Mouse (Mus musculus): ENCODE measurements around the gene Sfmbt1.

Sfmbt1 gene

DNA sequence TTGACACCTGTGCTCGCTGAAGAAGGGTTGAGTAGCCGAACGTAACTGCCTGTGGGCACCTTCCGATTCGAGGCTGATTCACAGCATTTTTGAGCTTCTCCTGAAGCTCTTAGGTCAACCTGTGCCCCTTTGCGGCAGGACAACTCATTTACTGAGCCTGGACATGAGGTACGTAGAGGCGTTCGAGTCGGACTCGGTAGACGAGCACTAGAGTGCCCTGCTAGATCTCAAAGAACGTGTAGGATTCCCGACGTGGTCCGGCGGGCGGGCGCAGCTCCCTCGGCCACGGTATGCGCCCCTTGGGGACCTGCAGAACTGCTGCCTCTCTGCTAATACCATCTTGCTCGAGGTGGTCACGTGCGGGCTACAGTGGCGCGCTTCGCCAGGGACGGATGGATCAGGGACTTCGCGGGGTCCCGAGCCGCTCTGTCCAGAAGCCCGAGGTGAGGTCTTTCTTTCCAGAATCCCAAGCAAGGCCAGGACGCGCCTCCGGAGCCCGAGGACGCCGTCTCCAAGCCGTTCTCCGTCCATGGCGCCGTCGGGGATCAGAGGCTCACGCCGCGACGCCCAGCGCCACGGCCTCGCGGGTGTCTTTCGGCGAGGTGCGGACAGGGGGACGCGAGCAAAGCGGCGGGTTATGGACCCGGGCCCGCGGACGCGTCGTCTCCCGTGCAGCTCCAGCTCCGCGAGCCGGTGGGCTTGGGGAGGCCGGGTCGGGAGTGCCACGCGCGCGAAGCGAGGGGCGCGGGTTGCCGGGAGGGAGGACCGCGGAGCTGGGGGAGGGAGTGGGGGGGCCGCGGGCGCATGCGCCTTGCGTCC is at the start of gene Sfmbt1:
Sfmbt1 (plus strand) TSS at position 51 of the 819 bp plus-strand sequence.
- no peak for DNase-seq (ENCODE audit: low spot score)

DNA sequence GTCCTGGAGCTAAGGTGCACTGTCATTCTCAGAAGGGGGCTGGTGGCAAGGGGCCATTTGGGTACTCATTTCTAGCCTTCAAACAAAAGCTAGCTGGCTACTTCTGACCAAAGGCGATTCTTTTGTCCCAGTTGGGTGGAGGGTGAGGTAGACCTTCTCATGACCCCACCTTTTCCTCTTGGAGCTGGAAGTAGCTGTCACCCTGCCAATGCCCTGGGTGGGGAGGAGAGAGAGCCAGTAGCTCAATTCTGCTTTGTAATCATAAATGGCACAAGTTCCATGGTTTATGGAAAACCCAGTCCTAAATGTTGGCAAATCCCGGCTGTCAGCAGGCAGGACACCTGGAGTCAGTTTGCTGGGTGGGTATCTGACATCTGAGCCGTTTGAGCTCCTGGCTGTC is 48.6 kb upstream of the Sfmbt1 start:
- no peak for DNase-seq (ENCODE audit: low spot score)

DNA sequence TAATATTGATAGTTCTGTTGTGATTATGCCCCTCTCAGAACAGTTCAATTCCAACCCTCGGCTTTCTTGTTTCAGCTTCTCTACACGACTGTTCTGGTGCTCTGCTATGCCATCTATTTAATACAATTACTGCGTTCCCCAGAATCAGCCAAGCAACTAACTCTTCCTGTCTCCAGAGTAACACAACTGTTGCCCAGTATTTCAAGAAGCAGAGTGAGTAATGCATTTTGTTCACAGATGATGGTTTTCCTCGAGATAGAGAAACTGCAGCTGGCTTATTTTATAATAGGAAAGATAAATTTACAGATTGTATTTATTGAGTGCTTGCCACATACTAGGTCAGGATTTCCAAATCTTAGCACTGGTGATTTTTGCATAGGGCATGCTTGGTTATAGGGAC is 48.0 kb upstream of the Sfmbt1 start:
- no peak for DNase-seq (ENCODE audit: low spot score)

DNA sequence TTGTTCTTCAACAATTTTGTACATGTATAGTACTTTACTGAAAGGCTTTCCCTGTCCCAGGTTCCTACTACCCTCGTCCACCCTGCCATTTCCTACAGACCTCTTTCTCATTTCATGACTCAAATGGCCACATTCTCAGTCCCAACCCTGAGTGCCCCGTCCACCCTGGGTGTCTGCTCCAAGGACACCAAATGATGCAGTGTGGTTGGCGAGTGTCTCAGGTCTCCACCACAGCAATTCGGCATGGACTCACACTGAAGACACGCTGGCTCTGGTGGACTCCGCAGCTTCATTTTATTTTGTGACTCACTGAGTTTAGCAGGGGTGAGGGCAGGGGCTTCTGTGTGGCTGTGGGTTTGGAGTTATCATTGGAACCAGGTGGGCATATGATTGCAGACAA is 44.5 kb upstream of the Sfmbt1 start:
- no peak for DNase-seq (ENCODE audit: low spot score)

DNA sequence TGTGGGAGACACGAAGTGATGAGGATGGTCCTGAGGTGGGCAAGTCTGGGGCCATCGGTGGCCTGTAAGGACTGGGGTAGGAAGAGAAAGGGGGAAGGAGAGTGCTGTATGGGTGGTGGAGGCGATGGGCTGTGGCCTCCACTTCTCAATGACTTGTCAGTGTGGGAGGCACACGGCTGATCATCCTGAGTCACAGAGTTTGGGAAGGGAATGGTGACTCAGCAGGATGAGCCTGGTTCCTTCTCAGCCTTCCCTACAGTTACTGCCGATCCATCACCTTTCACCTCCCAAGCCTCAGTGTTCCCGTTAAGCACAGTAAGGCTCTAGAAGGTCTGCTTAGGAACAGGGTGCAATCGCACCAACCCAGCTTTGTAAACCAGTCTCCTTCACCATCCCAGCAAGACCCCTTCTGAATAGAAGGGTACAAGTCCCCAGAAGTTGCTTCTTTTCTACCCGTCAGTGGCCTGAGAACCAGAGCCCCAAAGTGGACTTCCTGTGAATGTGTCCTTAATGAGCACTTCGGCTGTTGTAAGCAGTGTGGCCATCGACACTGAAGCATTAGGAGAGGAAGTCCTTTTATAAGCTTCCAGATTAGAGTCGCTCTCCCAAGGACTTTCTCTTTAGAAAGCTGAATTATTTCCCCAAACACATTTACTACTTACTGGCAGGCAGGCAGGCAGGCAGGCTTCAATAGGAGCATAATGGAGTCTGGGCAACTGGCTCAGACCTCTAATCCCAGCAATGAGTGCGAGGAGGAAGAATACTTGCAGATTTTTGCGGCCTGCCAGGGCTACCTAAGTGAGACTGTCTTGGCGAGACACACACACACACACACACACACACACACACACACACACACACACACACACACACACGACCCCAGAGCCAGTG is 43.3 kb upstream of the Sfmbt1 start:
- DNase-seq (ENCODE audit: low spot score) = peak; percentile 24

DNA sequence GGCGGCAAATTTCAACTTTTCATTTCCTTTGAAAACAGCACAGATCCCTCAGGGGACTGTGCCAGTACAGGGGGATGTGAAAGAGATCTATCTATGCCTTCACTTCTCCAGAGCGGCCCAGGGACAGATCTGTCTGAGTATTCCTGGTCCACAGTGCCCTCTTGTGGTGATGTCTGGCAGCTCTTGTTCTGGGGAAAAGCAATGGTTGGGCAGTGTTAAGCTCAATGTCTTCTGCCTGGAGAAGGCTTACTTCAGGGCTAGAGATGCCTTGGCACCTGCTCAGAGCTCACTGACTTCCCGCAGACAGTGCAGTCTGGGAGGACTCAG is 42.7 kb upstream of the Sfmbt1 start:
- DNase-seq (ENCODE audit: low spot score) = peak; percentile 88

DNA sequence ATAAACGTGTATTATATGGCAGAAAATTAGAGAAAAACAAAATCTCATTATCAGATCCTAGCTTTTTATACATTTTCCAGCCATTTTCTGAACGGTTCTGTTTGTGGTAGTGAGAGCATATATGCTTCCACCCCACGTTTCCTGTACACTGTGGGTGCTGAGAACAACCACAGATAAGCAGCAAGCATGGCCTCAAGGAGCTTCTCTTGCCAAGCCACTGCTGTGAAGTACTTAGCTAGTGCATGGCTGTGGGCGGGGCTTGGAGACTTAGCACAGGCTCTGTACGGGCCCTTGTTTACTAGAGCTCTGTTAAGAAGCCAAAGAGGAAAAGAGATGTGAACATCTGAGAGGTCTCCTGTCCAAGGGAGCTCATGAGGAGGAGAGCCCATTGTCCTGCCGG is 39.7 kb upstream of the Sfmbt1 start:
- no peak for DNase-seq (ENCODE audit: low spot score)

DNA sequence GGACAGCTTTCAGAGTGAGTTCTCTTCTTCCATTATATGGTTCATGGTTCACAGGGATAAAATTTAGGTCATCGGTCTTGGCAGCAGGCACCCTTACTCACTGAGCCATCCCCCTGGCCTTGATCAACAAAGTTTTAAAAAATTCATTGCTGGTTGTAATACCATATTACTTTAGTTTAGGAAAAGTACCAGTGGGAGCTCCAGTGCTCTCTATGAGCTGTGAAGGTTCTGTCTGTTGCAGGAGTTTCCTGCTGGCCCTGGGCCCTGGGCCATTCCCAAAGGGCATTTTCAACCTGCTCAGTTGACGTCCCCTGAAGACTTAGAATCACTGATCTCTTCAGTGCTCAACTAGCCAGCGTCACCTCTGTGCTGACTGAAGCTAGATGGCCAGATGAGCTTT is 32.5 kb upstream of the Sfmbt1 start:
- DNase-seq (ENCODE audit: low spot score) = peak; percentile 22

DNA sequence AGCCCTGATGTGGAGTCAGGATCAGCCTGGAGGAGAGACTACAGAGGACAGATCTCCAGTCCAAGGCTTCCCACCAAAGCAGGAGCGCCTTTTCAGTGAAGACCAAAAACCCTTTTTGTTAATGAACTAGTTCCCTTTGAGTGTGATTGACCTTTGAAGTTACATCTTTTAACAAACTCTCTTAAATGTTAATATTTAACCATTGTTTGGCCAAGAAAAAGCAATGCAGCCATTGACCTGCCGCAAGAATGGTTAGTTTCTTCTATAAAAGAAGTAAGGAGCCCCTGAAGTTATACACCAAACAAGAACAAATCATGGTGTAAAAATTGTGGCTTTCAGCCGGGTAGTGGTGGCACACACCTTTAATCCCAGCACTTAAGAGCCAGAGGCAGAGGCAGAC is 24.0 kb upstream of the Sfmbt1 start:
- DNase-seq (ENCODE audit: low spot score) = no peak

DNA sequence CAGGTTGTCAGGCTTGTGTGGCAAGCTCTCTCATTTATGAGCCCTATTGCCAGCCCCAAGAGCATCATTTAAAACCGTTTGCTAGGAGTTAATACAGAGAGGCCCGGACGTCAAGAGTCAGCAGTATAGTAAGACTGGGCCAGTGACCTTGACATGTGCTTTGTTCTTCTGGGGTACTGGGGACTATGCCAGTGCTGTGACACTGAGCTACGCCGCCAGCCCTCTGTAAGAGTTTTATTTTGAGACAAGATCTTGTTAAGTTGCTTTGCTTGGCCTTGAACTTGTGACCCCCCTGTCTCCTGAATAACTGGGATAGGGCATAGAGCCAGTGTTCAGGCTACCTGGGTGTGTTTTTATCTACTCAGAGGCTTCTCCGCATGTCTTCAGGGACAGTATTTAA is 22.2 kb upstream of the Sfmbt1 start:
- DNase-seq (ENCODE audit: low spot score) = no peak

DNA sequence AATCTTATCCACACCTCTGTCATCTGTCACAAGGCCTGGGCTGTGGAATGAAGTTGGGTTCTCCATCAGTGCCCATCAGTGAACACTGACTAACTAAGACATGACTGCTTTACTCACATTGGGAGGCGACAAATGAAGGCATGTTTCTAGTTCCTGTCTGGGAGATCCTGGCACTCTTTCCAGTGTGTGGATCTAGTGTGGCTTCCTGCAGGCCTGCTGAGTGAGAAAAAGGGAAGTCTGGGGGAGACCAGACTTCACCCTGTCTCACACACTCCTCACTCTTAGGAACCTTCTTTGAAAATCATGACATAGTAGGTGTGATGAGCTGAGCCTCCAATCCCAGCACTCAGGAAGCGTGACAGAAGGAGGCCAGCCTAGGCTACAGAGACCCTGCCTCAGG is 19.9 kb upstream of the Sfmbt1 start:
- DNase-seq (ENCODE audit: low spot score) = peak; percentile 15

DNA sequence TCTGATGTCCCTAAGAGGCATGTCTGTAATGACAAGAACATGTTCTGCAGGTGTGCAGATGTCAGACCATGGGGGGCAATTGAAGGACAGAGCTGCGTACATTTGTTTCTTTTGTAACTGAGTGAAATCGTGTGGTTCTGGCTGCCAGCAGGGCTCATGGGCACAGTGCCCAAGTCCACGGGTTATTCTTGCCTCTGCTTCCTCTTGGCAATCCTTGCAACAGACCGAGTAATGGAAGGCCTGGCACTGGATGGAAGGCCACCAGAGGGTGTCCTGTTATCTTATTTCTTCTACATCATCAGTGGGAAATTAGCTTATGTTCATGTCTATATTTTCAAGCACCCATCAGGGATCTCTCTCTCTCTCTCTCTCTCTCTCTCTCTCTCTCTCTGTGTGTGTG is 19.0 kb upstream of the Sfmbt1 start:
- DNase-seq (ENCODE audit: low spot score) = peak; percentile 91

DNA sequence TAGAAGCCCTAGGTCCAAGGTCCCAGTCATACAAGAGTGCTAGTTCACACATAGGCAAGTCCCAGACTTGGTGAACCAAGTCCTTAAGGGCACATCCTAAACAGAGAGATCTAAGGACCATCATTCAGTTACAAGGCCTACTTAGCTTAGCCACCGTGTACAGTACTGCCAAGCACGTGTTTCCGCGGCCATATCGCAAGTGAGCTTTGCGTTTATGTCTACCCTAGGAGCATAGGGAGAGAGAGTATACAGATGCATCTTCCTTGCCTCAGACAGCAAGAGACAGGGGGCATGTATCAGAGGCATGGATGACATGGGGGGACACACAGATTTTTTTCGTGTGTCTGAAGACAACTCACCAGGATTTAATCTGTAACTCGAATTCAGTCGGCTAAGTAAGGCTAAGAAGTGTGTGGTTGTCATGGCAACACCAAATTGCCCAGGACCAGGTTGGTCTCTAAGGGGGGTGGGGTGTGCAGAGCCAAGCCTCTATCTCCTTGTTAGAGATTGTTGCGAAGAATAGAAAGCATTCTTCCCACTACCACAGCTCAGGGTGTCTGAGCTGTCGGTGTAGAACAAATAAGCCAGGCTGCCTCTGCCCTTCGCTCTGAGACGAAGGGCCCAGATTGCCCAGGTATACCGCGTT is 17.1 kb upstream of the Sfmbt1 start:
- DNase-seq (ENCODE audit: low spot score) = no peak

DNA sequence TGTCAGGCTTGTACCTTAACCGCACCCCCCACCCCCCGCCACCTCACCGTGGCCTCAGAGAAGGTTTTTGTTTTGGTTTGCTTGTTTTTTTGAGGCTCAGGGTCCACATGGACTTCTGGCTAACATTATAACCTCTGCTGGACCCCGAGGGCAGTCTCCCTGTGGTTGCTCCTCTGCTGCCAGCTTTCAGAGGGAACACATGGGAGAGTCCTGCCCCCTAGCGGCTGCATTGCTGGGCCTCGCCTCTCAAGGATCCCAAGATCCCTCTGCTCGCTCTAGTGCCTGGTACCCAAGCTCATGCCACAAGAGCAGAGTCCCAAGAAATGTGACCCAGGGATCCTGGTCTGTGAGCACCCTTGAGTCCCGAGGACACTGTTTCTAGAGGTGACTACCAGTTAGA is 15.0 kb upstream of the Sfmbt1 start:
- peak; percentile 72 for DNase-seq (ENCODE audit: low spot score)

DNA sequence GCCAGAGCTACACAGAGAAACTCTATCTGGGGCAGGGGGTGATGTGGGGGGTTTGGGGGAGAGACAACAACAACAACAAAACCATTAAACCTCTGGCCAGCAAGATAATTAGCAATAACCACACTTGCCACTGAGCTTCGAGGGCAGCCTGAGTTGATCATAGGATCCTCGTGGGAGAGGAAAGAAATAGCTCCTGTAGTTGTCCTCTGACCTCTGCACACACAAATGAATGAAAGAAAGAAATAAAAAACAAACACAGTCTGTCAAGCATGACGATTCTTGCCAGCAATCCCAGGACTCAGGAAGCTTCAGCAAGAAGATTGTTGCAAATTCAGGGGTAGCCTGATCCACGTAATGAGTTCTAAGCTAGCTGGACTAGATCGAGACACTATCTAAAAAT is 12.1 kb upstream of the Sfmbt1 start:
- peak; percentile 24 for DNase-seq (ENCODE audit: low spot score)

DNA sequence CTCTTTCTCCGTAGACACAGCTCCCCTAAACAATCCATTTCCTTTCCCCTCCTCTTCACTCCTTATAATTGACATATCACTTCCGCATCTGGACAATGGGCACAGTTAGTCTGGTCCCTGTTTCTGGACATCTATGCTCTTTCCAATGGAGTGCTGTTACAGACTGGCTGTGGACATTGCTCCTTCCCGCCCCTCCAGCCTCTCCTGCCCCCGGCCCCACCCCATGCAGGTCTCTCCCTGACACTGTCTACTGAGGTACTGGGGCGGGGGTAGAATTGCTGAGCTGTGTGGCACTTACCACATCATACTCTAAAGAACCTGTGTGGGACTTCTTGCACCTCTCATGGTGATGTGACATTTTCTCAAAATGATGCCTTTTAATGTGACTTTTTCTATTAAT is 11.6 kb upstream of the Sfmbt1 start:
- DNase-seq (ENCODE audit: low spot score) = no peak

DNA sequence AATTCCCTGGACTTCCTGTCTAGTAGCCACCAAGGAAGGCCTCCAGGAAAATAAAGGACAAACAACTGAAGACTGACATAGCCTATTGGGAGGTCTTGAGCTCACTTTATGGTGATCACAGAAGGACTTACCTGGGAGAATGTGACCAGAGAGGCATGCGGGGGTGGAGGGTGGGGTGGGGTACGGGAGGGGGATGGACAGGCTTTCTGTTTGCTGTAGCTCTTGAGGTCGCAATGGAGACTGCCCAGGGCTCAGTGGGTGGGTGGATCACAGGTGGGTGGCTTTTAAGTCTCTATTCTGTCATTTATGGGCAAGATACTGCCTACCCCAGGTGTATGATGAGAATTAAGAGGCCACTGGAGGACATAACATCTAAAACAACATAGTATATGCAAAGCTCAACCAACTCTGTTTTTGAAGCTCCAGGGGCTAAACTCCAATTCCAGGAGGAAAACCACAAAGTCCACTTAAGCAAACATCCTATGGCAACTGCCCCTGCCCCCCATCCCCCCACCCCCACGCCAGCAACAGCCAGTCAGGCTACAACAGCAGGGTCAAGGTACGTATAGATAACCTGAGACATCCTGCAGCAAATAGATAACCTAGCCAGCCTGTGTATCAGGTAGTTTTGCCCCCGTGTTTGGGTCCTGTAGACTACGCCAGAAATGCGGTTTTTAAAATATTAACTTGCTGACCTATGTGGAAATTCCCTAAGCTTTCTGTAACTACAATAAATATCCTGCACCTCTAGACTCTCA is 10.4 kb upstream of the Sfmbt1 start:
- DNase-seq (ENCODE audit: low spot score) = no peak

DNA sequence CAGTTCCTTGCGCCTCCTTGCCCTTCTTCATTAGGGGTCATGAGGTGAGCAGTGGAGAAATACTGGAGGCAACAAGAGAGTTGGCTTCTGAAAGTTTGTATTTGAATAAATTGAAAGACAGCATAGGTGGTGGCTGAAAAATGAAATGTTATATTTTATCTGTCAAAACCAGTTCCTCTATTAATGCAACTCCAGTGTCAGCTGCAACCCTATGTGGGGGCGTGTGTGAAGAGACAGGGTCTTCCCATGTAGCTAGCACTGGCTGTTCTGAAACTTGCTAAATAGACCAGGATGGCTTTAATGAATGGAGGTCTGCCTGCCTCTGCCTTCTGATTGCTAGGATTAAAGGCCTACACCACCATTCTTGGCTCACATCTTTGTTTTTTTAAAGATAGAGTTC is 2.8 kb upstream of the Sfmbt1 start:
- no peak for DNase-seq (ENCODE audit: low spot score)

DNA sequence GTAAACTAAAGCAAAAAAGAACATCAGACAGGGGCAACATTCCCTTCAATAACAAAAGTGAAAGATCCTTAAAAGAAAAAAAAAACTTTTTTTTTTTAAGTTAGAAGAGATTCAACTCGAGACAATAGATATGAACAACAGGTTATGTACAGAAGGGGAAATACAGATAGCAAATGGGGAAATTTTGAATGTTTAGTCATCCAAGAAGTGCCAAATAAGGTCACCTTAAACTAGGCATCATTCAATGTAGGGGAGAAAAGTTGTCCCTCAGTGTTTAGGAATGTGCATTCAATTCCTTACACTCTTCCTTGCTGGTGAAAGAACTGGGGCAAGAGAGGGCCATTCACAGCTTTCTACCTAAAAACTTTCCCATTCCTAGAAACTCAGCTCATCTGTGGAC is 880 bp upstream of the Sfmbt1 start:
- DNase-seq (ENCODE audit: low spot score) = no peak

DNA sequence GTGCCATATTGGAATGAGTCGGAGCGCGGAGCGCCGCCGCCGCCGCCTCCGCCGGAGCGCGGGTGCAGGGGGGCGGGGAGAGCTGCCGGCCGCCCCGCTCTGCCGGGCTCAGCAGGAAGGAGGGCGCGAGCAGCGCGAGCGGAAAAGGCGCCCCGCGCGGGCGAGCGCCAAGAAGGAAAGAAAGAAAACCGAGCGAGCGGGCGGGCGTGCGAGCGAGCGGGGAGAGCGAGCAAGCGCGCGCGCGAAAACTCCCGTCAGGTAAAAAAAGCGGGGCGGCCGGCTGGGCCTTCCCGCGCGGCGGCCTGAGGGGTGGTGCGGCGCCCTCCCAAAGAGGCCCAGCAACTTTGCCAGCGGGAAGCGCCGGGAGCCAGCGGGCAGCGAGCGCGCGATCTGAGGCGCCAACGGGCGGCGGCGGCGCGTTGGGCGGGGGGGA is 985 bp downstream of the Sfmbt1 start:
- DNase-seq (ENCODE audit: low spot score) = no peak

DNA sequence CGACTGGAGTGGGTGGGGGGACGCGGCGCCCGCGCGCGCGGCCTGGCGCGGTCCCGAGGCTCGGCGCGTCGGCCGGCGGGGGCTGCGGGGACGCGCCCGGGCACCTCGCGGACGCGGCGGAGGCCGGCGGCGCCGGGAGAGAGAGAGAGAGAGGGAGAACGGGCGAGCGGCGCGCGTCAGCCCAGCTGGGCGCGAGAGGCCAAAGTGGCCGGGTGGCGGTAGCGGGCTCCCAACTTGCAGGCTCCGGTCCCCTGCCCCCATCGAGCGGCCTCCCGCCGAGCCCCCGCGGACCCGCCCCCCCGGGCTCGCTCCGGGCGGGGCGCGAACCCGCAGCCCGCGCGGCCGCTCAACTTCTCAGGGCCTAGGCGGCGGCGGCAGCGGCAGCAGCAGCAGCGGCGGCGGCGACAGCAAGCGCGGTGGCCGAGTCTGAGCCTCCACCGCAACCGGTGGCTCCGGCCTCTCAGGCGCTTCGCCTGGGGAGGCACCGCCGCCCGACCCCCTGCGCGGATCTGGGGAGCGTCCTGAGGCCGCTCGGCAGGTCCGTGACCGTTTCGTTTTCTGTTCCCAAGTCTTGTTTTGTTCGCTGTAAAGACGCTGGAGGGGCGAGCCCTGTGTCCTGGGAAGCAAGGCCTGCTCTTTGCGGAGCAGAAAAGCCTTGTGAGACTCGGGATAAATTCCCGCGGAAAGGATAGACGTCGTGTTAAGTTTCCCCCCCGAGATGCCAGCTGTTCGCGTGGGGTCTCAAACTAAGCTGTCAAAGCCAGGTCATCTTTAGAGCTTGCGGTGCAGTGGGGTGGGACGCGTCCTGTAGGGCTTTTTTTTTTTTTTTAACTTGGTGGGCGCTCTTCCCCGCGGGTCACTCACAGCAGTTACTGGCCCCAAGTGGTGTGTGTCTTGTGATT is 1.7 kb downstream of the Sfmbt1 start:
- peak; percentile 41 for DNase-seq (ENCODE audit: low spot score)

Data from adipocyte (in vitro differentiated cells).